Mouse (Mus musculus) bone marrow macrophage, adult 2 months (primary cell): Measurements from ENCODE around the gene Cdh22. TPM values are rescaled to one million over a fixed set of nuclear protein-coding genes. Genes with fewer than 3 reads are reported as not detected.

Source experiments
- H3K27ac ChIP-seq: 2 replicates; pipeline ENCODE4 v1.5.1; 2012; ENCODE audit warnings: low read depth, low read length; ENCODE audit not compliant: insufficient read depth
- H3K4me1 ChIP-seq: 2 replicates; pipeline ENCODE4 v1.6.1; 2012; ENCODE audit warnings: low read length; ENCODE audit not compliant: control insufficient read depth, insufficient read depth
- H3K4me3 ChIP-seq: 2 replicates; pipeline ENCODE4 v1.5.1; 2012; ENCODE audit warnings: mild to moderate bottlenecking, low read length, moderate library complexity; ENCODE audit not compliant: insufficient read depth
- CTCF ChIP-seq: IDR thresholded peaks from 2 replicates; pipeline ENCODE4 v1.5.1; 2012; ENCODE audit warnings: low read depth, mild to moderate bottlenecking, low read length, moderate library complexity
- POLR2A ChIP-seq: IDR thresholded peaks from 2 replicates; pipeline ENCODE4 v1.6.1; 2012; ENCODE audit warnings: mild to moderate bottlenecking, low read depth, low read length, borderline replicate concordance
- polyA plus RNA-seq: library from polyadenylated mRNA; stranded (reverse); fragments of >200 nt; gene quantifications from 2 replicates; pipeline ENCODE4 v1.2.4, GENCODE M21; 2012; ENCODE audit not compliant: missing spikeins, insufficient read depth, insufficient read length

The Cdh22 gene
- polyA plus RNA-seq, 1 experiment, result not detected

DNA sequence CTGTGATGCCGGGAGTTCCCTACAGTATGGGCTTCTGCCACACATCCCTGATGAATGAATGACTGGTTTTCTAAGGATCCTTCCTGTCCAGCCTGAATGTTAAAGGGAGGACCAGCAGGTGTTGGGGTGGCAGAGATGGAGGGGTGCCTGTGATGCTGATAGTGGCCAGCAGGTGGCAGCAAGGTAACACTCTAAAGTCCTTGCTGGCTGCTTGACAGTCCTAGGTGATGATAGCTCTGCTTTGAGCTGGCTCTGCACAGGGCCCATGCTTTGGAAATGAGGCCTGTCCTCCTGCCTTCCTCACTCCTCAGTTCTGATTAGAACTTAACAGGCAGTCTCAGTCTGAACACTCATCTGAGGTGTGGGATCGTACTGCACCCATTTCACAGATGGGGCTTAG lies 159.7 kb downstream of the Cdh22 start:
- peak; percentile 73 for TF ChIP-seq CTCF
- no peak for TF ChIP-seq POLR2A
- Histone ChIP-seq H3K4me3 (no peak overlapping the region), H3K4me1 (peaks cover 2% of the 10 kb centered on the region; the same call in 1 of the 2 replicates), H3K27ac (no peak overlapping the region)

DNA sequence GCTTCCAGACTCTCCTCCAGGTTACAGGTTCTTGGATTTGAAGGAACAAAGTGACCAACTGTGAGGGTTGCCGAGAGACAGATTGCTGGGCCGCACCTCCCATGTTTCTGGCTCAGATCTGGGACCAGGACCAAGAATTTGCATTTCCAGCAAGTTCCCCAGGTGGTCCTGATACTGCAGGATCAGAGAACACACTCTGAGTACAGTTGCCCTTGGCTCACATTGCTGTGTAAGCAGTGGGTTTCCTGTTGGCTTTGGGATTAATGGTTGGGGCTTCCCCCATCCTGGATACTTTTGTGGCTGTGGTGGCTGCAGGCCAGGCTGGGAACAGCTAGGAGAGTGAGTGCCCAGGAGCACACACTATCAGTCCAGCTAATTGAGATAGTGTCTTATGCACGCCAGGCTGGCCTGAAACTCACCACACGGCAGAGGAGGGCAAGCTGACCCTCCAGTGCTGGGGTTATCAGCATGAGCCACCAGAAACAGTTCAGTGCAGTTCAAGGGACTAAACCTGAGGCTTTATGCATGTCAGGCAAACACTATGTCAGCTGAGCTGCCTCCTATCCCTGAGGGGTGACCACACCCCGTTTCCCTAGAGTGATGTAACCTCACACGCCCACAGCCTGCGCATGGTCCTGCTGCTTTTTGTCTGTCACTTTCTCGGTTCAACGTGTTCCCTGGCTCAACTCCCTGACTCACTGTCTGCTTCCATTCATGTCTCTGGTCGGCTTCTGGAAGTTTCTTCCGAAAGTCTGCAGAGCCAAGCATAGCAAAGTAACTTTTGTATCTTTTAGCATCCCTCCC lies 160.4 kb downstream of the Cdh22 start:
- no peak overlapping the region for H3K27ac ChIP-seq
- TF ChIP-seq CTCF (no peak), POLR2A (no peak)
- no peak overlapping the region for H3K4me3 ChIP-seq
- H3K4me1 ChIP-seq, result peaks cover 2% of the 10 kb centered on the region; the same call in 1 of the 2 replicates

DNA sequence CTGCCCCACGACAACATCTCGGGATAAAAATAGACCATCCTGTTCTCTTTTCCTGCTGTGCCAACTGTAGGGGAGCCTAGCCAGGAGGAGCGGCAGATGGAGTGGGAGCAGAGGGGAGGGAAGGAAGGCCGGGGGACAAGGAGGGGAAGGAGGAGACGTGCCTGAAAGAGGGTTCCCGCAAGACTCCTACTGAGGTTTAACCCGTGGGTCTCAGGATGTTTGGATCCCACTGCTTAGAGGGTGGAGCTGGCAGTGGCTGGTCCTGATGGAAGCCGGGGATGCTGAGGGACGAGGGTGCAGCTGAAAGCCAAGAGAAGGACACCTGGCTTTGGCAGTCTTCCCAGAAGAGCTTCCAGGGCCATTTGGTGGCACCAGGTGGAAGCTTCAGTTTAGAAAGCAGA lies 161.3 kb downstream of the Cdh22 start:
- H3K4me1 ChIP-seq, result peaks cover 2% of the 10 kb centered on the region; the same call in 1 of the 2 replicates
- no peak overlapping the region for H3K4me3 ChIP-seq
- TF ChIP-seq CTCF (no peak), POLR2A (no peak)
- no peak overlapping the region for H3K27ac ChIP-seq

DNA sequence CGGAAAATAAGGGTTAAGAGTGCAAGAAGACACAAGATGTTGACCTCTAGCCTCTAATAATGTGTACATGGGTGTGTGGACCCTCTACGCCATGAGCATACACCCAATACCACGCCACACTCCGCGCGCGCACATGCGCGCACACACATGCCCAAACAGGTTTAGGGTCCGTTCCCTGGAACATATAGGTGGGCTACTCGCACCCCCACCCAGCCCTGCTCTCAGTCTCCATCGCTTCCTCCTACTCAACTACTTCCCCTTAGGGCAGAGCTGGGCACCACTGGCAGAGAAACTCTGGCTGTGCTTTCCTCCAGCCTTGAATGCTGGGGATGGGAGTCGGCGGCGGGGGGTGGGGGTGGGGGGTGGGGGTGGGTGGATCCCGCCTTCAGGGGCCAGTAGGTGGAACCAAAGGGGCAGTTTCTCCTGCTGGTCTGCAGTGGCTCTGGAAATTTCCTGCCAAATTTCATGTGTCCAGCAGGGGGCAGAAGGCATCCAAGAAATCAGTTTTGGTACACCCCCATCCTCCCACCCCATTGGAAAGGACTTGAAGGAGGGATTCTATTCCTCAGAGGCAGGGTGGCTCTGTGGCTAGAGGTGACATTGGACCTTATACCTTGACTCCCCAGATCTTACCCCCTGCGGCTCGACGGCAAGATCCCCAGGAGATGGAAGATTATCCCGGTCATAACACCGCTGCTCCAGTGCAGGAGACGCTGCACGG lies 164.4 kb downstream of the Cdh22 start:
- Histone ChIP-seq H3K4me3 (no peak overlapping the region), H3K4me1 (peaks cover 2% of the 10 kb centered on the region; the same call in 1 of the 2 replicates), H3K27ac (no peak overlapping the region)
- TF ChIP-seq POLR2A (no peak), CTCF (peak; percentile 92)

DNA sequence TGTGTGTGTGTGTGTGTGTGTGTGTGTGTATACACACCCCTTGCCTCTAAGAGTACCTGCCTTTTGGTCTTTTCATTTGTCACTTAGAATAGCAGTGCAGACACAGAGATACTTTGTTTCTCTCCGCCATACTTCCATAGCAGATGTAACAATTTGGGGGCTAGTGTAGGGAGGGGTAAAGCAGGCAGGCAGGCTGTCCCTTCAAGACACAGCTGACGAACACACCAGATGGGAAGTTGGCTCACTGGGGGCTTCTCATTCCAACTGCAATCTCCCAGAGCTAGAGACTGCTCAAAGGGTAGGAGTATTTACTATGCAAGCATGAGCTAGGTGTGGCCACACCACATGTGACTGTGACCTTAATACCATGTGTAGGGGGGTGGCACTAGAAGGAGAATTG lies 165.8 kb downstream of the Cdh22 start:
- Histone ChIP-seq H3K4me3 (no peak overlapping the region), H3K27ac (no peak overlapping the region), H3K4me1 (peaks cover 2% of the 10 kb centered on the region; the same call in 1 of the 2 replicates)
- TF ChIP-seq POLR2A (no peak), CTCF (no peak)

DNA sequence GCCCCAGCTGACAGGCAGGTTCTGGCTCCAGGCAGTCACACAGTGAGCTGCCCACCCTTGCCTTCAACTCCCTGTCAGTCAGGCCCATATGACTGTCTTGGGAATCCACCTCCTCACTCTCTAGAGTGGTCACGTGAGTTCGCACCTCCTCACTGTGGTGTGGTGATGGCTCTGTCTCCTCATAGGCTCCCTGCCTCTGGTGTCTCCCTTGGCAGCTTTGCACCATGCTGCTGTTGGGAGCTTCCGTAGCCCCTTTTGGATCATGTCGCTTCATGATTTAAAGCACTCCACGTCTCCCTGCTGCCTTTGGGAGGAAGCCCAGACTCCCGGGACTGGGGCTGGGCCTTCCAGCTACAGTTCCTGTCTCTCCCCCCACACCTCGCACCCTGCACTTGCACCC lies 170.2 kb downstream of the Cdh22 start:
- Histone ChIP-seq H3K27ac (no peak overlapping the region), H3K4me1 (peaks cover 30% of the 10 kb centered on the region), H3K4me3 (no peak overlapping the region)
- TF ChIP-seq CTCF, result no peak
- TF ChIP-seq POLR2A, result no peak

DNA sequence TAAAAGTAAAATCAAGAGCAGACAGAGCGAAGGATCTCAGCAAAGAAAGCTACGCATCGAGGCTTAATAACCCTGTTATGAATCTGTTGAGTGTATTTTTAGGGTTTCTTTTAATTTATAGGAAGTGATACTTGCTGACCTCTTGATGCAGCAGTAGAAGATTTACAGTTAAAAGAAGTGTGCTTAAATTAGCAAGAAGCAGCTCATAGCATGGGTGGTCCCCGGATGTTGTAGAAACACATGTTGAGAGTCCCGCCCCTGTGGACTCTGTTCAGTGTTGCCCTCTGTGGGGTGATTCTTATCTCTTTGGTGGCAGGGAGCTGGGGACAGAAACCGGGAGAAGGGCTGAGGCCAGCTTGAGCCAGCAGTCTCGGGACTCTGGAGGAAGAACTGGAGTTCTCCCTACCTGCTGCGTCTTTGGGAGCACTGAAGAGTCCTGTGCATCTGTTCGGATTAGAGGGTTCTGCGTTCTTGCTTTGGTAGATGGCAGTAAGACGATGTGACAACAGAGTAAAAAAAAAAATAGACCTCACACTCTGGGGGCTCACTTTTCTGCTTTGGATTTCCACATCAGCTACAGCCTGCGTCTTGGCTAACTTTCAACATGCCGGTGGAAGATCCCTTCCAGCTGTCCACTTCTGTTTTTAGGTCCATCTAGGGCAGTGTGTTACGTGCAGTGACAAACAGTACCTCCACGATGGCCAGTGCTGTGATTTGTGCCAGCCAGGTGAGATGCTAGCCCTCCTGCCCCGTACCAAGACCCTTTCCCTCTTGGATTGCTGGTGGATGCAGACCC lies 172.8 kb downstream of the Cdh22 start:
- peak overlapping the region; percentile 93 for H3K27ac ChIP-seq
- H3K4me3 ChIP-seq, result peak overlapping the region; percentile 29
- TF ChIP-seq POLR2A (no peak), CTCF (no peak)
- peaks cover 33% of the 10 kb centered on the region for H3K4me1 ChIP-seq

Other genes with a start within 250 kb of the Cdh22 start
- 29.5 and 33.0 TPM in 2 replicates for gene Ncoa5, start 200.0 kb downstream of the Cdh22 start, polyA plus RNA-seq
- gene Cd40, start 179.2 kb downstream of the Cdh22 start, polyA plus RNA-seq, result 20.4 and 29.2 TPM in 2 replicates
- not detected in 2 replicates for gene 1700025C18Rik, start 144.1 kb downstream of the Cdh22 start, polyA plus RNA-seq
- 44.6 and 49.8 TPM in 2 replicates for gene Slc35c2, start 53.0 kb upstream of the Cdh22 start, polyA plus RNA-seq
- 54.6 and 61.0 TPM in 2 replicates for gene Elmo2, start 91.6 kb upstream of the Cdh22 start, polyA plus RNA-seq
- not detected in 2 replicates for gene Zfp663, start 133.9 kb upstream of the Cdh22 start, polyA plus RNA-seq
- 0.27 and 0.36 TPM in 2 replicates for gene Zfp334, start 153.4 kb upstream of the Cdh22 start, polyA plus RNA-seq
- gene Ocstamp, start 165.6 kb upstream of the Cdh22 start, polyA plus RNA-seq, result not detected in 2 replicates
- 12.6 and 15.2 TPM in 2 replicates for gene Slc13a3, start 238.4 kb upstream of the Cdh22 start, polyA plus RNA-seq